Mouse (Mus musculus): Measurements from ENCODE around the gene Sumf2. TPM values are rescaled to one million over a fixed set of nuclear protein-coding genes. Genes with fewer than 3 reads are reported as not detected.
A peak's percentile ranks its signal among the peaks of the same experiment; 100 is the strongest.

The Sumf2 gene
- polyA plus RNA-seq, 1 experiment from 2014 or later: 29.1 TPM

DNA sequence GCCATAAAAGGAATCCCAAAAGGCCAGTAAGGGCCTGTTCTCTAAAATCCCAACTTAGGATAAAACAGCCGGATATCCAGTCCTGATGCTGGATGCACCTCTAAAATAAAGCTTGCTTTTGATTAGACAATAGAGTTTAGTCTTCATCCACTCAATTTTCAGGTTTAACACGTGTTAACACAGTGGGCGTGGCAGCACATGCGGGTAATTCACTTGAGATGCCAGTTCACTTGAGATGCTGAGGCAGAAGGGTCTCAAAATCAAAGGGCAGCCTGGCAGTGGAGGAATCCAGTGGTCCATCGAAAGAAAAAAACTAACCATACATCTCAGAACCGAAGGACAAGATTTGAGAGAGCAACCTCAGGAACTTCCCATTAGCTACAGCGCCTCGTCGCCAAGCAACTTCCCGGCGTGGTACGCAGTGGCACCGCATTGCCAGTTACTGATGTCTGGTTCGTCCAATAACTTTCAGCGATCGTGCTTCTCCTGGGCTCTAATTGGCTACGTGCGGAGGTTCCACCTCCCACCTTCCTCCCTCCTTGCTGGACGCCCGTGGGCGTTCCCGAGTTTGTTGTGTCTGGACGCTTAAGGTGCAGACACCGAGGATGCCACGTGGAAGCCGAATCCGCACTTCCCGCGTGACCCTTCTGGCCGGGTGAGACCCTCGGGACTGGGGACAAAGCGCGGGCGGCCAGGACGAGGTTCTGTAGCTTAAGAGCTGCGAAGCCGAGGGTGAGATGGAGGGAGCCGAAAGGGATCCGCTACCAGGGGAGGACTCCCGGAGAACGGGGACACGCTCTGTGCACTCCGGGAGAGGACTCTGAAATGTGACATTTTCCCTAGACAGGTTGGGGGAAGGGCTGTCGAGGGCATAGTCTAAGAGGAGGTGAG, 48.7 kb downstream of the Sumf2 start, which contains the start of gene Zbed5:
Zbed5 (plus strand) TSS at position 526 of the 891 bp plus-strand sequence.
- 0 out of 2 replicates have a peak, but pooled peaks cover 1% of the 10 kb centered on the region for H3K36me3 ChIP-seq (replicated peaks; ENCODE audit: control insufficient read depth, insufficient read depth)
- 2% methylated on average over 44 of the region's 44 CpGs for WGBS
- no peaks in the 10 kb centered on the region for H3K9me3 ChIP-seq (ENCODE audit: control insufficient read depth, low read length)
- ATAC-seq (ENCODE audit: low FRiP score): peak; percentile 100
- no peaks in the 10 kb centered on the region for H3K27me3 ChIP-seq (ENCODE audit: control insufficient read depth, insufficient read depth, low read length)
- peak within 1 kb of the TSS; percentile 78 for H3K4me3 ChIP-seq (replicated peaks; ENCODE audit: low read length)
- H3K4me2 ChIP-seq (replicated peaks): peak within 1 kb of the TSS; percentile 88
- peak; percentile 91 for DNase-seq (ENCODE audit: low spot score)
- H3K4me1 ChIP-seq (replicated peaks; ENCODE audit: control insufficient read depth, insufficient read depth, low read length): peaks cover 8% of the 10 kb centered on the region
- H3K27ac ChIP-seq: 0 out of 2 replicates have a peak within 1 kb of the TSS, but pooled peaks have one; percentile 47
- peak within 1 kb of the TSS; percentile 71 for H3K9ac ChIP-seq

DNA sequence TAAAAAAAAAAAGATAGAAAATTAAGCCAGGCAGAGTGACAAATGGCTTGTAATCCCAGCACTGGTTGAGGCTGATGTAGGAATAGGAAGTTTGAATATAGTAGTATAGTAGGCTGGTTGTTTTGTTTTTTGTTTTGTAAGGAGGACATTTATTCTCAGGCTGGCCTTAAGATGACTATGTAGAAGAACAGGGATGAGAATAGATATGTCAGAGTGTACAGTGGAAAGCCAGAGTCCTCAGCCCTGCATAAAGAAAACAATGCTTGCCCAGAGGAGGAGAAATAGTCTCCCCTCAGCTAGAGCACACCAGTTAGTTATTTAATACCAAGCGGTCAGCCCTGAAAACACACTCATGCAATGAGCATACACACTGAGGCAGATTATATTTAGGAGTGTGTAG, 51.7 kb downstream of the Sumf2 start, which contains the start of gene Phkg1:
Phkg1 (minus strand) TSS at position 101 of the 400 bp plus-strand sequence.
- DNase-seq (ENCODE audit: low spot score): no peak

DNA sequence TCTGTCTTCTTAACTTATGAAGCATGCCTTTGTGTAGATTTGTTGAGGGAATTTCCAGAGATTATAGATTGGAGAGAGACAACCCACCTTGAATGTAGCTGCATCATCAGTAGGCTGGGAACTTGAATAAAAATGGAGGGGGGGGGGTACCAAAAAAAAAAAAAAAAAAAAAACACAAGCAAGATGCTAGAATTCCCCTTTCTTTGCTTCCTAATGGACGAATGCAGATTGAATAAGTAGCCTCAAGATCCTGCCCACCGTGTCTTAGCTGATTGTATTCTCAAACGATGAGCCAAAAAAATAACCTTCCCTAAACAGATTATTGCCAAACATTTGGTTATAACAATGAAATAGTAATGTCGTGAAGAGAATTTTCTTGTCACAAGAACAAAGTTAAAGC, 61.0 kb downstream of the Sumf2 start:
- Histone ChIP-seq H3K36me3 (replicated peaks; ENCODE audit: control insufficient read depth, insufficient read depth) (peaks cover 10% of the 10 kb centered on the region), H3K9ac (peak overlapping the region; percentile 70), H3K27me3 (ENCODE audit: control insufficient read depth, insufficient read depth, low read length) (no peaks in the 10 kb centered on the region), H3K4me2 (replicated peaks) (peak overlapping the region; percentile 70), H3K4me1 (replicated peaks; ENCODE audit: control insufficient read depth, insufficient read depth, low read length) (peaks cover 5% of the 10 kb centered on the region; the same call in 1 of the 2 replicates), H3K9me3 (ENCODE audit: control insufficient read depth, low read length) (no peaks in the 10 kb centered on the region), H3K27ac (peak overlapping the region; percentile 98), H3K4me3 (replicated peaks; ENCODE audit: low read length) (peak overlapping the region; percentile 48)
- DNase-seq (ENCODE audit: low spot score): no peak
- no peak for ATAC-seq (ENCODE audit: low FRiP score)
- WGBS: 20% methylated on average over 4 of the region's 4 CpGs

More for the DNA sequence above, 51.7 kb downstream of the Sumf2 start, which contains the start of gene Phkg1:
- Histone ChIP-seq H3K27ac (no peak within 1 kb of the TSS), H3K4me3 (replicated peaks; ENCODE audit: low read length) (no peak within 1 kb of the TSS), H3K9ac (no peak within 1 kb of the TSS), H3K27me3 (ENCODE audit: control insufficient read depth, insufficient read depth, low read length) (no peaks in the 10 kb centered on the region), H3K4me1 (replicated peaks; ENCODE audit: control insufficient read depth, insufficient read depth, low read length) (peaks cover 8% of the 10 kb centered on the region), H3K4me2 (replicated peaks) (no peak within 1 kb of the TSS), H3K9me3 (ENCODE audit: control insufficient read depth, low read length) (no peaks in the 10 kb centered on the region), H3K36me3 (replicated peaks; ENCODE audit: control insufficient read depth, insufficient read depth) (peaks cover 27% of the 10 kb centered on the region)
- ATAC-seq (ENCODE audit: low FRiP score): no peak
- WGBS: 93% methylated on average over 1 of the region's 1 CpGs

DNA sequence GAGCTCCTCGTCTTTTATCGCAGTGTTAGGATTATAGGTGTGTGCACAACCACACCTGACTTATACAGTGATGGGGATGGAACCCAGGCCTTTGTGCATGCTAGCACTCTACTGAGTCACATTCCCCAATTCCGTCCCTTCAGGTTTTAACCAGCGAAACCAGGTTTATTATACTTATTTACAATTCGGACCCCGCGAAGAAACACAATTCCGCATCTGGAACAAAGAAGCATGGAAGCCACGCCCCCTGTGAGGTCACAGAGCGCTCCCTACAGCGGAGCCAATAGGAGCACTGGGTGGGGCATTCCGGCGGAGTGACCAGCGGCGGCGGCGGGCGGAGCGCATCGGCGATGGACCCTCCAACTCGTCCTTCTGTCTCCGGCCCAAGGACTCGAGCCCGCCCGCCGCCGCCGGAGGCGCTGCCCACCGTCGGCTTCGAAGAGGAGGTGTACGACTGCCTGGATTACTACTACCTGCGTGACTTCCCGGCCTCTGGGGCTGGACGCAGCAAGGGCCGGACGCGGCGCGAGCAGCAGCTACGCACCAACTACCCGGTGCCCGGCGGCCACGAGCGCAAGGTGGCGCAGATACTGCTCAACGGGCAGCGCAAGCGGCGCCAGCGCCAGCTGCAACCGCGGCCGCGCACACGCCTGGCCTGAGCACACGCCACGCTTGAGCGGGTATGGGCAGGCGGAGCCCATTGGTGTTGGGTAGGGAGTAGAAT, 61.6 kb downstream of the Sumf2 start, which contains the start of gene Nupr1l:
Nupr1l (plus strand) TSS at position 299 of the 724 bp plus-strand sequence.
- H3K36me3 ChIP-seq (replicated peaks; ENCODE audit: control insufficient read depth, insufficient read depth): peaks cover 4% of the 10 kb centered on the region; the same call in 1 of the 2 replicates
- H3K4me3 ChIP-seq (replicated peaks; ENCODE audit: low read length): peak within 1 kb of the TSS; percentile 48
- peaks cover 5% of the 10 kb centered on the region; the same call in 1 of the 2 replicates for H3K4me1 ChIP-seq (replicated peaks; ENCODE audit: control insufficient read depth, insufficient read depth, low read length)
- H3K27me3 ChIP-seq (ENCODE audit: control insufficient read depth, insufficient read depth, low read length): no peaks in the 10 kb centered on the region
- peak within 1 kb of the TSS; percentile 70 for H3K4me2 ChIP-seq (replicated peaks)
- peak within 1 kb of the TSS; percentile 98 for H3K27ac ChIP-seq
- peak; percentile 96 for ATAC-seq (ENCODE audit: low FRiP score)
- DNase-seq (ENCODE audit: low spot score): peak; percentile 96
- H3K9me3 ChIP-seq (ENCODE audit: control insufficient read depth, low read length): no peaks in the 10 kb centered on the region
- WGBS: under 1% methylated on average over 63 of the region's 63 CpGs
- H3K9ac ChIP-seq: peak within 1 kb of the TSS; percentile 70

DNA sequence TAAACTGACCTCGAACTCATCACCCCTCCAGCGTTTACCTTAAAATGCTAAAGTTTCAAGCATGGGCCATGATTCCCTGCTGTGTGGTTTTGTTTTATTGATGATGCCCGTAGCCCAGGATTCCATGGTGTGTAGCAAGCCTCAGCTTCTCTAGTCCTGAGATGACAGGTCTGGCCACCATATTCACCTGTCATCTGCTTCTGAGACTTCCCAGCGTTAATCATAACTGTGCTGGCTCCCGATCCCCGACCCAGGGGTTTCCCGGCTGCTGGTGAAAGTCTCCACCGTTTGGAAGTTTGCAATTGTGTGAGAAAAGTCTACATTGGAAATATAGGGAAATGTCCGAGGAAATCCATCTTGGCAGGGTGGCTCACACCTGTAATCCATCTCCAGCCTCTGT, 62.4 kb downstream of the Sumf2 start:
- peak overlapping the region; percentile 70 for H3K4me2 ChIP-seq (replicated peaks)
- ATAC-seq (ENCODE audit: low FRiP score) (no peak), DNase-seq (ENCODE audit: low spot score) (no peak)
- peak overlapping the region; percentile 70 for H3K9ac ChIP-seq
- H3K9me3 ChIP-seq (ENCODE audit: control insufficient read depth, low read length): no peaks in the 10 kb centered on the region
- peak overlapping the region; percentile 48 for H3K4me3 ChIP-seq (replicated peaks; ENCODE audit: low read length)
- H3K27ac ChIP-seq: peak overlapping the region; percentile 98
- peaks cover under 1% of the 10 kb centered on the region; the same call in 1 of the 2 replicates for H3K36me3 ChIP-seq (replicated peaks; ENCODE audit: control insufficient read depth, insufficient read depth)
- 73% methylated on average over 9 of the region's 9 CpGs for WGBS
- H3K4me1 ChIP-seq (replicated peaks; ENCODE audit: control insufficient read depth, insufficient read depth, low read length): peaks cover 5% of the 10 kb centered on the region; the same call in 1 of the 2 replicates
- H3K27me3 ChIP-seq (ENCODE audit: control insufficient read depth, insufficient read depth, low read length): no peaks in the 10 kb centered on the region

DNA sequence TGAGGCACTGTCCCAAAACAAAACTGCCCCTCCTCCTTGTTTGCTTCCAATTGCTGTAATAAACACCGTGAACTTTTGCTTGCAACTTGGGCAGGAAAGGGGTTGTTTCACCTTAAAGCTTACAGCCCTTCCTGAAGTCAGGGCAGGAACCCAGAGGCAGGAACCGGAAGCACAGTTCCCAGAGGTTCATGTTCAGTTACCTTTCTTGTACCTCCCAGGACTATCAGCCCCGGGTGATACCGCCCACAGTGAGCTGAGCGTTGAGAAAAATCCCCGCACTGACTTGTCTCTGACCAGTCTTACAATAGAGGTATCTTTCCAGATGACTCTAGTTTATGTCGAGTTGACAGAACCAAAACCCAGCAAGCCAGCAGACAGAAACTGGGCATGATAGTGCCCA, 62.8 kb downstream of the Sumf2 start:
- Histone ChIP-seq H3K9me3 (ENCODE audit: control insufficient read depth, low read length) (no peaks in the 10 kb centered on the region), H3K4me2 (replicated peaks) (peak overlapping the region; percentile 70; the same call in 1 of the 2 replicates), H3K4me3 (replicated peaks; ENCODE audit: low read length) (no peak overlapping the region), H3K4me1 (replicated peaks; ENCODE audit: control insufficient read depth, insufficient read depth, low read length) (peaks cover 5% of the 10 kb centered on the region; the same call in 1 of the 2 replicates), H3K36me3 (replicated peaks; ENCODE audit: control insufficient read depth, insufficient read depth) (no peaks in the 10 kb centered on the region), H3K27ac (no peak overlapping the region), H3K27me3 (ENCODE audit: control insufficient read depth, insufficient read depth, low read length) (no peaks in the 10 kb centered on the region), H3K9ac (no peak overlapping the region)
- DNase-seq (ENCODE audit: low spot score) (no peak), ATAC-seq (ENCODE audit: low FRiP score) (no peak)
- WGBS: 86% methylated on average over 7 of the region's 7 CpGs

Other genes with a start within 250 kb of the Sumf2 start
- 6.6 and 6.8 TPM in 2 replicates for gene Zfp11, start 176.9 kb upstream of the Sumf2 start, polyA plus RNA-seq (2014; fragmentation: Nextera tagmentation; extraction: Ambion mirVana)
- gene Sept14, start 138.5 kb upstream of the Sumf2 start, polyA plus RNA-seq (2014; fragmentation: Nextera tagmentation; extraction: Ambion mirVana): not detected in 2 replicates
- 169 and 184 TPM in 2 replicates for gene Mrps17, start 131.5 kb upstream of the Sumf2 start, polyA plus RNA-seq (2014; fragmentation: Nextera tagmentation; extraction: Ambion mirVana)
- 83.9 and 89.1 TPM in 2 replicates for gene Nipsnap2, start 121.9 kb upstream of the Sumf2 start, polyA plus RNA-seq (2014; fragmentation: Nextera tagmentation; extraction: Ambion mirVana)
- 31.3 and 33.6 TPM in 2 replicates for gene Psph, start 59.5 kb upstream of the Sumf2 start, polyA plus RNA-seq (2014; fragmentation: Nextera tagmentation; extraction: Ambion mirVana)
- 704 and 793 TPM in 2 replicates for gene Chchd2, start 40.5 kb downstream of the Sumf2 start, polyA plus RNA-seq (2014; fragmentation: Nextera tagmentation; extraction: Ambion mirVana)
- 16.4 and 17.0 TPM in 2 replicates for gene Zbed5, start 48.7 kb downstream of the Sumf2 start, polyA plus RNA-seq (2014; fragmentation: Nextera tagmentation; extraction: Ambion mirVana)
- 0.13 and 0.72 TPM in 2 replicates for gene Phkg1, start 51.6 kb downstream of the Sumf2 start, polyA plus RNA-seq (2014; fragmentation: Nextera tagmentation; extraction: Ambion mirVana)
- 3.4 and 3.8 TPM in 2 replicates for gene Nupr1l, start 61.6 kb downstream of the Sumf2 start, polyA plus RNA-seq (2014; fragmentation: Nextera tagmentation; extraction: Ambion mirVana)
- gene Vkorc1l1, start 95.0 kb downstream of the Sumf2 start, polyA plus RNA-seq (2014; fragmentation: Nextera tagmentation; extraction: Ambion mirVana): 32.4 and 37.6 TPM in 2 replicates
- gene Gusb, start 156.1 kb downstream of the Sumf2 start, polyA plus RNA-seq (2014; fragmentation: Nextera tagmentation; extraction: Ambion mirVana): 36.4 and 37.0 TPM in 2 replicates
- gene Asl, start 182.3 kb downstream of the Sumf2 start, polyA plus RNA-seq (2014; fragmentation: Nextera tagmentation; extraction: Ambion mirVana): 41.3 and 41.5 TPM in 2 replicates
- gene Crcp, start 182.3 kb downstream of the Sumf2 start, polyA plus RNA-seq (2014; fragmentation: Nextera tagmentation; extraction: Ambion mirVana): 49.2 and 51.9 TPM in 2 replicates
- gene Tpst1, start 226.3 kb downstream of the Sumf2 start, polyA plus RNA-seq (2014; fragmentation: Nextera tagmentation; extraction: Ambion mirVana): 62.2 and 63.0 TPM in 2 replicates